Mouse (Mus musculus) thymus, adult 2 months (tissue): ENCODE measurements around the gene Smgc.
"Not testable (repeated sequence)": the region's sequence is repeated elsewhere in the genome, so short reads cannot be mapped to it uniquely, and the experiment has no call there.

Experiments
- CTCF ChIP-seq: fragments of 200-500 bp; IDR thresholded peaks from 2 replicates; pipeline ENCODE4 v1.5.1; 2012; ENCODE audit warnings: mild to moderate bottlenecking, control low read depth, low read length, moderate library complexity, borderline replicate concordance; ENCODE audit not compliant: control insufficient read depth, poor library complexity, insufficient read depth; ENCODE audit errors: extremely low read depth
- POLR2A ChIP-seq: fragments of 200-500 bp; IDR thresholded peaks from 2 replicates; pipeline ENCODE4 v1.6.1; 2012; ENCODE audit warnings: mild to moderate bottlenecking, low read length, control low read depth, moderate library complexity; ENCODE audit not compliant: control insufficient read depth, poor library complexity, insufficient read depth; ENCODE audit errors: extremely low read depth

- not testable (repeated sequence) for TF ChIP-seq POLR2A, CTCF
Measured at GRCm38 (mm10) chr15:91864130-91864529, 26.1 kb downstream of the Smgc start.
